Mouse (Mus musculus) midbrain, embryonic 14.5 days (tissue): Measurements from ENCODE around the gene Lrrc49. TPM values are rescaled to one million over a fixed set of nuclear protein-coding genes. Genes with fewer than 3 reads are reported as not detected.

Experiments used
- ATAC-seq: fragments of 200-750 bp; cut with Nextera tagmentation; 2 replicates; pipeline ENCODE4 v1.8.0; 2017; ENCODE audit warnings: moderate number of reproducible peaks, moderate library complexity; ENCODE audit not compliant: low FRiP score, low TSS enrichment
- DNase-seq: peaks from one replicate; pipeline ENCODE4 v3.0.0-alpha.2; 2015
- H3K27ac ChIP-seq: fragments of 300-500 bp; sonication (generic); replicated peaks from 2 replicates; pipeline ENCODE4 v1.5.1; 2014; ENCODE audit warnings: mild to moderate bottlenecking, low read depth, low read length, moderate library complexity
- H3K27me3 ChIP-seq: fragments of 300-500 bp; sonication (generic); 2 replicates; pipeline ENCODE4 v1.6.1; 2014; ENCODE audit warnings: low read length, control low read depth, mixed read lengths; ENCODE audit not compliant: control insufficient read depth, insufficient read depth
- H3K36me3 ChIP-seq: fragments of 300-500 bp; sonication (generic); 2 replicates; pipeline ENCODE4 v1.6.1; 2014; ENCODE audit warnings: low read length, control low read depth; ENCODE audit not compliant: control insufficient read depth, insufficient read depth
- H3K4me1 ChIP-seq: fragments of 300-500 bp; sonication (generic); 2 replicates; pipeline ENCODE4 v1.6.1; 2014; ENCODE audit warnings: mild to moderate bottlenecking, antibody characterized with exemption, low read length, control low read depth; ENCODE audit not compliant: control insufficient read depth, insufficient read depth
- H3K4me2 ChIP-seq: fragments of 300-500 bp; sonication (generic); 2 replicates; pipeline ENCODE4 v1.6.1; 2014; ENCODE audit warnings: mild to moderate bottlenecking, low read length, moderate library complexity
- H3K4me3 ChIP-seq: fragments of 300-500 bp; sonication (generic); replicated peaks from 2 replicates; pipeline ENCODE4 v1.5.1; 2014; ENCODE audit warnings: low read depth, low read length
- H3K9ac ChIP-seq: fragments of 300-500 bp; sonication (generic); replicated peaks from 2 replicates; pipeline ENCODE4 v1.6.1; 2014; ENCODE audit warnings: mild to moderate bottlenecking, low read length, moderate library complexity
- H3K9me3 ChIP-seq: fragments of 300-500 bp; sonication (generic); 2 replicates; pipeline ENCODE4 v1.6.1; 2016; ENCODE audit warnings: low read length, control low read depth, mixed read lengths; ENCODE audit not compliant: control insufficient read depth
- WGBS: fragments of 180-500 bp; shearing (Covaris S2); extraction: QIAGEN DNeasy Blood & Tissue Kit; methylation state at CpG from one replicate; pipeline ENCODE4 v1.1.7; 2014; 5-methylcytosine and 5-hydroxymethylcytosine counted together
- polyA plus RNA-seq: library from polyadenylated mRNA; unstranded; fragments of >200 nt; fragmentation: Nextera tagmentation; extraction: Ambion mirVana; gene quantifications from 2 replicates; pipeline ENCODE4 v1.2.1, GENCODE M21; 2014

Gene Lrrc49
- polyA plus RNA-seq, 1 experiment from 2014 or later: 90.8 TPM

- Histone ChIP-seq H3K36me3 (peaks cover 70% of the 10 kb centered on the region), H3K4me2 (no peak overlapping the region), H3K9ac (no peak overlapping the region), H3K4me1 (no peaks in the 10 kb centered on the region), H3K4me3 (no peak overlapping the region), H3K27ac (no peak overlapping the region), H3K27me3 (no peaks in the 10 kb centered on the region), H3K9me3 (no peaks in the 10 kb centered on the region)
- ATAC-seq (no peak), DNase-seq (no peak)
- 93% methylated on average over 3 of the region's 3 CpGs for WGBS
These were observed 22.4 kb downstream of the Lrrc49 start for GRCm38 (mm10) chr9:60665535-60665934.

GRCm38 (mm10) chr9:60664866-60665265 lies 23.1 kb downstream of the Lrrc49 start:
- H3K4me2 ChIP-seq: no peak overlapping the region
- no peak overlapping the region for H3K4me3 ChIP-seq
- no peaks in the 10 kb centered on the region for H3K9me3 ChIP-seq
- WGBS: 88% methylated on average over 5 of the region's 5 CpGs
- H3K4me1 ChIP-seq: no peaks in the 10 kb centered on the region
- ATAC-seq: no peak
- H3K36me3 ChIP-seq: peaks cover 66% of the 10 kb centered on the region
- DNase-seq: no peak
- no peak overlapping the region for H3K27ac ChIP-seq
- H3K27me3 ChIP-seq: no peaks in the 10 kb centered on the region
- no peak overlapping the region for H3K9ac ChIP-seq

GRCm38 (mm10) chr9:60664385-60664784 lies 23.6 kb downstream of the Lrrc49 start:
- Histone ChIP-seq H3K4me1 (no peaks in the 10 kb centered on the region), H3K27me3 (no peaks in the 10 kb centered on the region), H3K9me3 (no peaks in the 10 kb centered on the region), H3K4me2 (no peak overlapping the region), H3K9ac (no peak overlapping the region), H3K27ac (no peak overlapping the region), H3K36me3 (peaks cover 62% of the 10 kb centered on the region), H3K4me3 (no peak overlapping the region)
- ATAC-seq: no peak
- 98% methylated on average over 12 of the region's 12 CpGs for WGBS
- DNase-seq: no peak

- 83% methylated on average over 2 of the region's 2 CpGs for WGBS
These were observed 25.0 kb downstream of the Lrrc49 start for GRCm38 (mm10) chr9:60662936-60663335.

GRCm38 (mm10) chr9:60653582-60653981 lies 34.4 kb downstream of the Lrrc49 start:
- H3K9ac ChIP-seq: no peak overlapping the region
- peaks cover 6% of the 10 kb centered on the region; the same call in 1 of the 2 replicates for H3K36me3 ChIP-seq
- H3K4me2 ChIP-seq: no peak overlapping the region
- ATAC-seq: no peak
- no peaks in the 10 kb centered on the region for H3K9me3 ChIP-seq
- H3K27ac ChIP-seq: no peak overlapping the region
- H3K4me3 ChIP-seq: no peak overlapping the region
- H3K27me3 ChIP-seq: no peaks in the 10 kb centered on the region
- DNase-seq: no peak
- peaks cover 19% of the 10 kb centered on the region for H3K4me1 ChIP-seq

More at GRCm38 (mm10) chr9:60662936-60663335, 25.0 kb downstream of the Lrrc49 start:
- Histone ChIP-seq H3K27ac (no peak overlapping the region), H3K4me3 (no peak overlapping the region), H3K4me1 (no peaks in the 10 kb centered on the region), H3K9me3 (no peaks in the 10 kb centered on the region), H3K4me2 (no peak overlapping the region), H3K27me3 (no peaks in the 10 kb centered on the region), H3K36me3 (peaks cover 48% of the 10 kb centered on the region), H3K9ac (no peak overlapping the region)
- DNase-seq (no peak), ATAC-seq (no peak)

GRCm38 (mm10) chr9:60653137-60653536 lies 34.8 kb downstream of the Lrrc49 start:
- 90% methylated on average over 1 of the region's 1 CpGs for WGBS
- H3K27me3 ChIP-seq: no peaks in the 10 kb centered on the region
- peak; percentile 25 for DNase-seq

GRCm38 (mm10) chr9:60650277-60650676 lies 37.7 kb downstream of the Lrrc49 start:
- Histone ChIP-seq H3K4me1 (peaks cover 25% of the 10 kb centered on the region), H3K4me3 (no peak overlapping the region), H3K36me3 (peaks cover 6% of the 10 kb centered on the region; the same call in 1 of the 2 replicates), H3K9me3 (no peaks in the 10 kb centered on the region), H3K27ac (0 out of 2 replicates have a peak overlapping the region, but pooled peaks have one; percentile 32), H3K27me3 (no peaks in the 10 kb centered on the region), H3K9ac (no peak overlapping the region), H3K4me2 (no peak overlapping the region)
- ATAC-seq: no peak
- DNase-seq: no peak
- WGBS: 71% methylated on average over 6 of the region's 6 CpGs

More at GRCm38 (mm10) chr9:60653137-60653536, 34.8 kb downstream of the Lrrc49 start:
- H3K36me3 ChIP-seq: peaks cover 6% of the 10 kb centered on the region; the same call in 1 of the 2 replicates
- no peak overlapping the region for H3K4me3 ChIP-seq
- no peak overlapping the region for H3K4me2 ChIP-seq
- ATAC-seq: no peak
- no peak overlapping the region for H3K9ac ChIP-seq
- peaks cover 22% of the 10 kb centered on the region for H3K4me1 ChIP-seq
- H3K9me3 ChIP-seq: no peaks in the 10 kb centered on the region
- no peak overlapping the region for H3K27ac ChIP-seq

- ATAC-seq: no peak
These were observed 38.7 kb downstream of the Lrrc49 start for GRCm38 (mm10) chr9:60648981-60649975.

More at GRCm38 (mm10) chr9:60648981-60649975, 38.7 kb downstream of the Lrrc49 start:
- Histone ChIP-seq H3K36me3 (peaks cover 8% of the 10 kb centered on the region; the same call in 1 of the 2 replicates), H3K4me2 (peak overlapping the region; percentile 41), H3K4me3 (no peak overlapping the region; the same call in 1 of the 2 replicates), H3K9ac (peak overlapping the region; percentile 30), H3K4me1 (peaks cover 25% of the 10 kb centered on the region), H3K27me3 (no peaks in the 10 kb centered on the region), H3K27ac (peak overlapping the region; percentile 80), H3K9me3 (no peaks in the 10 kb centered on the region)
- peak; percentile 84 for DNase-seq
- WGBS: 15% methylated on average over 18 of the region's 18 CpGs
